Comparison of ENCODE assay signal across 11 mouse cellular contexts in the genomic region with DNA sequence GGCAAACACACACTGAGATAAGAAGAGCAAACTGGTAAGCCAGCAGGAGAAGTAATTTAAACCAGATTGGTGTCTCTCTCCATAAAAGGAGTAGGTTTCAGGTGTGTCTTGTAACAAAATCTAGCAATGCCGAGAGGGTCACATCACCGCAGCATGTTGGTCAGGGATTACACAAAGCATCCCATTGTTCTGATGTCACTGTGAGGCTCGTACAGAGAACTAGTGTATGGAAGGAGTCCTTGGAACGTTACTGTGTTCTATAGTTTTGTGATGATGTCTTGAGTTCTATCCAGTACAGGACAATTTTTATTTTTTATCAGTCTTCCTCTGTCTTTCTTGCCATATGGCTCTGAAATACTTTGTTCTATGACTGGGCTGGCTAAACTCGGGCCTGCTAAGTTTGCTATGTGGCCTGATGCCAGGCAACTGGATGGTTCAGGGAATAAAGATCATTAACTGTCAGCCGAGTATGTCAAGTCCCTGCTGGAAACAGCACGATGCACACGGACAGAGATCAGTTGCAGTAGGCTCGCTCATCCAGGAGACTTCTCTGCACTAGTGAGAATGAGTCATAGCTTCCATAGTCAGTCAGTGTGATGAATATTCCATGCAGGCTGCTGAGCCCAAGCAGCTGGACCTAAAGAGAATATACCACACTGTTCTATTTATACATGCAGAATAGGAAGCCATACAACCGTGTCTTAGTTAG. TPM values are rescaled to one million over a fixed set of nuclear protein-coding genes. Genes with fewer than 3 reads are reported as not detected.
DNase-seq lines count a peak whose midpoint lies in the region; ATAC-seq and TF ChIP-seq lines count a peak whose summit lies in the region.
"Had no signal": no experiment of that assay in that cellular context is flagged by ENCODE, and none has a peak within 500 bp of the region (broad histone marks: within the 10 kb centered on the region; RNA-seq: fewer than 3 reads in every experiment).

No protein-coding gene starts in this region.

- no peak overlapping the region for H3K27ac ChIP-seq in heart, postnatal 0 days (ENCODE audit: low read depth)
- H3K27ac ChIP-seq: neural tube, embryonic 15.5 days had no signal

- no peak overlapping the region for H3K4me3 ChIP-seq in heart, postnatal 0 days (ENCODE audit: low read depth, low read length)
- H3K4me3 ChIP-seq: neural tube, embryonic 15.5 days had no signal

- H3K27me3 ChIP-seq in heart, postnatal 0 days (ENCODE audit: control insufficient read depth, insufficient read depth, low read length): no peaks in the 10 kb centered on the region
- H3K27me3 ChIP-seq: neural tube, embryonic 15.5 days had no signal

- no peak for TF ChIP-seq CTCF in heart, postnatal 0 days (IDR thresholded peaks at IDR 0.05; ENCODE audit: low read depth)

- no peak overlapping the region for H3K9ac ChIP-seq in heart, postnatal 0 days (replicated peaks; ENCODE audit: low read depth, low read length)
- H3K9ac ChIP-seq: neural tube, embryonic 15.5 days had no signal

- H3K36me3 ChIP-seq in heart, postnatal 0 days (replicated peaks; ENCODE audit: control insufficient read depth, insufficient read depth, low read length): no peaks in the 10 kb centered on the region
- H3K36me3 ChIP-seq: neural tube, embryonic 15.5 days had no signal

- ATAC-seq in heart, postnatal 0 days (ENCODE audit: insufficient read depth, low read depth): peak; percentile 62
- ATAC-seq in megakaryocyte progenitor cell, adult 5-6 weeks (replicated peaks; ENCODE audit: poor library complexity): no peak
- no peak for ATAC-seq in CD4-positive, CD25-positive, alpha-beta regulatory T cell, adult 4 months

- WGBS in heart, postnatal 0 days: 35% methylated on average over 10 of the region's 10 CpGs

- peaks cover 17% of the 10 kb centered on the region for H3K4me1 ChIP-seq in heart, postnatal 0 days (ENCODE audit: control insufficient read depth, insufficient read depth)

- H3K4me2 ChIP-seq in heart, postnatal 0 days (ENCODE audit: low read depth, low read length): no peak overlapping the region
- H3K4me2 ChIP-seq: neural tube, embryonic 15.5 days had no signal

- no peaks in the 10 kb centered on the region for H3K9me3 ChIP-seq in heart, postnatal 0 days (replicated peaks; ENCODE audit: control insufficient read depth, low read length)
- H3K9me3 ChIP-seq: neural tube, embryonic 15.5 days had no signal

- intact Hi-C loops in left cerebral cortex, postnatal 25 days (cut with DNase I): loop anchor here (5.0 kb wide), 2 partner anchors 68 to 153 kb away; no protein-coding TSS in a partner anchor

- peak; percentile 34 for DNase-seq in heart, postnatal 0 days (ENCODE audit: low spot score)
- DNase-seq in heart, adult 8-10 months (ENCODE audit: low spot score): no peak
- DNase-seq in Muller cell, postnatal 12 days (ENCODE audit: inconsistent ontology term): peak; percentile 87
- DNase-seq in frontal cortex, adult 2 months (ENCODE audit: extremely low spot score in 1 of 2, low spot score in 1 of 2): peak; percentile 53 to 71
- peak; percentile 64 to 92 for DNase-seq in left cerebral cortex, postnatal 25 days (ENCODE audit: low spot score in 2 of 2)
- no peak for DNase-seq in natural killer cell, adult 2 months (ENCODE audit: low spot score in 2 of 2)

- no peak for TF ChIP-seq EP300 in heart, postnatal 0 days (IDR thresholded peaks at IDR 0.05; ENCODE audit: low read depth)

RNA-seq across cellular contexts. Expression of gene Ccdc121, which starts 24.1 kb away (rescaled TPM):
- not detected in 2 replicates for total RNA-seq in heart, postnatal 0 days (2014; rRNA removed; ENCODE audit: low replicate concordance)
- polyA plus RNA-seq in heart, postnatal 0 days (2015; fragmentation: Nextera tagmentation; extraction: Ambion mirVana): 0.16 and 0.22 TPM in 2 replicates
- not detected for total RNA-seq in heart, adult 8-10 months (2022)
- 0.42 and 0.46 TPM in 2 replicates for polyA plus RNA-seq in frontal cortex, adult 2 months (2012; rRNA removed)
- total RNA-seq in left cerebral cortex, postnatal 25 days (2021): under 1 TPM; 0.25 to 0.30 TPM
- not detected in 2 replicates for total RNA-seq in megakaryocyte progenitor cell, adult 5-6 weeks (2015)
- total RNA-seq in megakaryocyte progenitor cell, adult 5-6 weeks (2017): not detected in 2 replicates
- not detected for polyA plus RNA-seq in CD4-positive, CD25-positive, alpha-beta regulatory T cell, adult 4 months (2017; shearing (Covaris generic))
- total RNA-seq: MEL had no signal
- polyA plus RNA-seq: large intestine, adult 2 months; neural tube, embryonic 15.5 days had no signal

RNA-seq across cellular contexts. Expression of gene Dnah14, which starts 41.0 kb away (rescaled TPM):
- total RNA-seq in heart, postnatal 0 days (2014; rRNA removed; ENCODE audit: low replicate concordance): not detected in 2 replicates
- 0.56 and 0.58 TPM in 2 replicates for polyA plus RNA-seq in heart, postnatal 0 days (2015; fragmentation: Nextera tagmentation; extraction: Ambion mirVana)
- not detected for total RNA-seq in heart, adult 8-10 months (2022)
- polyA plus RNA-seq in frontal cortex, adult 2 months (2012; rRNA removed): 1.3 and 2.6 TPM in 2 replicates
- total RNA-seq in left cerebral cortex, postnatal 25 days (2021): 1 to 10 TPM in 1 of 2 experiments, under 1 TPM in 1; 0.69 to 1.9 TPM
- total RNA-seq in megakaryocyte progenitor cell, adult 5-6 weeks (2015): not detected in 2 replicates
- total RNA-seq in megakaryocyte progenitor cell, adult 5-6 weeks (2017): 1.7 and 2.5 TPM in 2 replicates
- 1 to 10 TPM; 3.3 to 3.4 TPM for polyA plus RNA-seq in CD4-positive, CD25-positive, alpha-beta regulatory T cell, adult 4 months (2017; shearing (Covaris generic))

Comparison
In these comparisons a context has a peak if more than half of its experiments do, and no peak if none do; other contexts are left out.
1. DNase-seq: peak in heart, postnatal 0 days (single experiment), Muller cell, postnatal 12 days (single experiment), frontal cortex, adult 2 months (2 of 2) and left cerebral cortex, postnatal 25 days (2 of 2); none in heart, adult 8-10 months (single experiment) and natural killer cell, adult 2 months (0 of 2).